Mouse (Mus musculus): Measurements from ENCODE around the gene Esrrg.

The Esrrg gene

GRCm38 (mm10) chr1:187999121-187999520 is 390.5 kb downstream of the Esrrg start:
- no peak for DNase-seq (ENCODE audit: low spot score)

- DNase-seq (ENCODE audit: low spot score) = no peak
Measured at GRCm38 (mm10) chr1:188000189-188000588, 391.6 kb downstream of the Esrrg start.

- DNase-seq (ENCODE audit: low spot score) = no peak
Measured at GRCm38 (mm10) chr1:188006820-188007491, 398.4 kb downstream of the Esrrg start.

GRCm38 (mm10) chr1:188008476-188008875 is 399.9 kb downstream of the Esrrg start:
- no peak for DNase-seq (ENCODE audit: low spot score)

GRCm38 (mm10) chr1:188009868-188010267 is 401.3 kb downstream of the Esrrg start:
- DNase-seq (ENCODE audit: low spot score) = no peak

GRCm38 (mm10) chr1:188010860-188011259 is 402.3 kb downstream of the Esrrg start:
- no peak for DNase-seq (ENCODE audit: low spot score)

- no peak for DNase-seq (ENCODE audit: low spot score)
Measured at GRCm38 (mm10) chr1:188014411-188014810, 405.8 kb downstream of the Esrrg start.

- DNase-seq (ENCODE audit: low spot score) = no peak
Measured at GRCm38 (mm10) chr1:188017956-188018862, 409.6 kb downstream of the Esrrg start.

- DNase-seq (ENCODE audit: low spot score) = no peak
Measured at GRCm38 (mm10) chr1:188029205-188029604, 420.6 kb downstream of the Esrrg start.

GRCm38 (mm10) chr1:188030116-188030515 is 421.5 kb downstream of the Esrrg start:
- no peak for DNase-seq (ENCODE audit: low spot score)

GRCm38 (mm10) chr1:188031276-188031675 is 422.7 kb downstream of the Esrrg start:
- DNase-seq (ENCODE audit: low spot score) = no peak

- no peak for DNase-seq (ENCODE audit: low spot score)
Measured at GRCm38 (mm10) chr1:188035957-188036356, 427.4 kb downstream of the Esrrg start.

- DNase-seq (ENCODE audit: low spot score) = no peak
Measured at GRCm38 (mm10) chr1:188046691-188047121, 438.1 kb downstream of the Esrrg start.

- no peak for DNase-seq (ENCODE audit: low spot score)
Measured at GRCm38 (mm10) chr1:188047148-188047547, 438.6 kb downstream of the Esrrg start.

- no peak for DNase-seq (ENCODE audit: low spot score)
Measured at GRCm38 (mm10) chr1:188055888-188056287, 447.3 kb downstream of the Esrrg start.

- no peak for DNase-seq (ENCODE audit: low spot score)
Measured at GRCm38 (mm10) chr1:188057892-188058291, 449.3 kb downstream of the Esrrg start.

- DNase-seq (ENCODE audit: low spot score) = no peak
Measured at GRCm38 (mm10) chr1:188059006-188059405, 450.4 kb downstream of the Esrrg start.

- no peak for DNase-seq (ENCODE audit: low spot score)
Measured at GRCm38 (mm10) chr1:188060493-188060892, 451.9 kb downstream of the Esrrg start.

- DNase-seq (ENCODE audit: low spot score) = no peak
Measured at GRCm38 (mm10) chr1:188068833-188069232, 460.2 kb downstream of the Esrrg start.

- DNase-seq (ENCODE audit: low spot score) = no peak
Measured at GRCm38 (mm10) chr1:188069849-188070248, 461.3 kb downstream of the Esrrg start.

- no peak for DNase-seq (ENCODE audit: low spot score)
Measured at GRCm38 (mm10) chr1:188077561-188078195, 469.1 kb downstream of the Esrrg start.

GRCm38 (mm10) chr1:188080261-188080875 is 471.8 kb downstream of the Esrrg start:
- DNase-seq (ENCODE audit: low spot score) = no peak
